29 mouse cellular contexts compared by ENCODE assay signal in the genomic region with DNA sequence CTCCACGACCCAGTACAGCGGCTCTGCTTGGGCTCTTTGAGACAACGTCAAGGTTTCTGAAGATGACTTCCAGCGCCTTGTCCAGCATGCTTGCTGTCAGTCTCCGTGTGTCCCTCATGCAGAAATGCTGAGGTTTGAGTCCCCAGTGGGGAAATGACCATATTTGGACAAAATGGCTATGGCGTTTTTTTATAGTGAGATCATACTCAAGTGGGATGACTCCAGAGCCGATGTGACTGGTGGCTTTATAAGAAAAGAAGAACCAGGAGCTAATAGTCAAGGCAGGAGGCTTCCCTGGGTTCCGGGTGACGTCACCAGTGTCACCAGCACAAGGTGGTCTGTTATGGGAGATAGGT. TPM values are rescaled to one million over a fixed set of nuclear protein-coding genes. Genes with fewer than 3 reads are reported as not detected.
"Had no signal": no experiment of that assay in that cellular context is flagged by ENCODE, and none has a peak within 500 bp of the region (broad histone marks: within the 10 kb centered on the region; RNA-seq: fewer than 3 reads in every experiment).

No protein-coding gene starts in this region.

- H3K9me3 ChIP-seq: heart, embryonic 10.5 days; heart, embryonic 12.5 days; hindbrain, embryonic 10.5 days; hindbrain, embryonic 12.5 days; intestine, embryonic 15.5 days; limb, embryonic 10.5 days; limb, embryonic 12.5 days had no signal

- H3K36me3 ChIP-seq: heart, embryonic 10.5 days; heart, embryonic 12.5 days; hindbrain, embryonic 10.5 days; hindbrain, embryonic 12.5 days; intestine, embryonic 15.5 days; limb, embryonic 10.5 days; limb, embryonic 12.5 days had no signal

- H3K27ac ChIP-seq: heart, embryonic 10.5 days; hindbrain, embryonic 10.5 days; hindbrain, embryonic 12.5 days; hindbrain, embryonic 14.5 days; intestine, embryonic 15.5 days; layer of hippocampus, adult 2 months; left cerebral cortex, adult 2 months; limb, embryonic 10.5 days; limb, embryonic 12.5 days had no signal

- H3K4me3 ChIP-seq: heart, embryonic 10.5 days; heart, embryonic 12.5 days; hindbrain, embryonic 10.5 days; hindbrain, embryonic 12.5 days; intestine, embryonic 15.5 days; layer of hippocampus, adult 2 months; left cerebral cortex, adult 2 months; limb, embryonic 10.5 days; limb, embryonic 12.5 days had no signal

- DNase-seq: gastrocnemius, postnatal 25 days; heart, postnatal 4 days; kidney, postnatal 10 days; kidney, postnatal 4 days; liver had no signal

- H3K9ac ChIP-seq: heart, embryonic 12.5 days; hindbrain, embryonic 12.5 days; hindbrain, embryonic 14.5 days; intestine, embryonic 15.5 days; limb, embryonic 12.5 days had no signal

- ATAC-seq: hindbrain, embryonic 16.5 days; inflammation-experienced regulatory T-cells, adult 6 months; intestine, postnatal 0 days had no signal

- H3K4me2 ChIP-seq: heart, embryonic 12.5 days; hindbrain, embryonic 12.5 days; hindbrain, embryonic 14.5 days; intestine, embryonic 15.5 days; limb, embryonic 12.5 days; liver, embryonic 11.5 days had no signal

RNA-seq across cellular contexts. Expression of gene Cldn14, which starts 30.3 kb away (rescaled TPM):
- total RNA-seq: gastrocnemius, adult 18-20 months; gastrocnemius, adult 8-10 months; gastrocnemius, postnatal 25 days; granulocyte monocyte progenitor cell, adult 5-6 weeks; heart, adult 18-20 months; heart, adult 8-10 months; heart, postnatal 25 days; heart, postnatal 4 days had no signal
- polyA plus RNA-seq: heart, embryonic 10.5 days; heart, embryonic 12.5 days; heart, embryonic 14.5 days; heart, embryonic 16.5 days; hindbrain, embryonic 10.5 days; hindbrain, embryonic 14.5 days; hindbrain, embryonic 16.5 days; inflammation-experienced regulatory T-cells, adult 6 months; kidney, embryonic 14.5 days; limb, embryonic 10.5 days; limb, embryonic 12.5 days; limb, embryonic 14.5 days had no signal

RNA-seq across cellular contexts. Expression of gene Sim2, which starts 45.8 kb away (rescaled TPM):
- total RNA-seq: heart, postnatal 25 days; heart, postnatal 4 days had no signal
- polyA plus RNA-seq: heart, embryonic 12.5 days; hindbrain, embryonic 16.5 days; inflammation-experienced regulatory T-cells, adult 6 months; intestine, embryonic 15.5 days; intestine, postnatal 0 days had no signal
